Mouse (Mus musculus) ES-E14 (cell line): ENCODE data around the gene Fyn. TPM values are rescaled to one million over a fixed set of nuclear protein-coding genes. Genes with fewer than 3 reads are reported as not detected.

Source experiments
- DNase-seq: peaks from one replicate; pipeline ENCODE4 v3.0.0-alpha.2; 2013; ENCODE audit warnings: low read depth, low spot score
- H3K27ac ChIP-seq: 2 replicates; pipeline ENCODE4 v1.5.1; 2012; ENCODE audit warnings: low read depth, mild to moderate bottlenecking, low read length, moderate library complexity, mixed read lengths; ENCODE audit not compliant: poor library complexity, insufficient read depth, severe bottlenecking
- H3K36me3 ChIP-seq: 2 replicates; pipeline ENCODE4 v1.6.1; 2012; ENCODE audit warnings: mild to moderate bottlenecking, low read length, moderate library complexity, mixed read lengths; ENCODE audit not compliant: control insufficient read depth, poor library complexity, insufficient read depth, severe bottlenecking
- H3K4me1 ChIP-seq, 2 experiments: fragments of 150-350 bp in 1 of 2; sonication (generic) in 1 of 2; 2 replicates each; pipeline ENCODE4 v1.6.1; 2012; ENCODE audit warnings: low read length in 2 of 2, mild to moderate bottlenecking in 1 of 2, mixed read lengths in 1 of 2; ENCODE audit not compliant: control insufficient read depth in 2 of 2, insufficient read depth in 2 of 2, poor library complexity in 1 of 2
- H3K4me3 ChIP-seq, 2 experiments: fragments of 150-350 bp in 1 of 2; sonication (generic) in 1 of 2; 2 replicates each; pipeline ENCODE4 v1.5.1; 2012; ENCODE audit warnings: low read length in 2 of 2, low read depth in 1 of 2, mild to moderate bottlenecking in 1 of 2, mixed read lengths in 1 of 2; ENCODE audit not compliant: insufficient read depth in 1 of 2, poor library complexity in 1 of 2, severe bottlenecking in 1 of 2
- H3K9ac ChIP-seq: 2 replicates; pipeline ENCODE4 v1.6.1; 2012; ENCODE audit warnings: low read depth, mild to moderate bottlenecking, low read length, mixed read lengths; ENCODE audit not compliant: poor library complexity, insufficient read depth, severe bottlenecking
- H3K9me3 ChIP-seq: fragments of 150-350 bp; sonication (generic); 2 replicates; pipeline ENCODE4 v1.6.1; 2012; ENCODE audit warnings: low read depth, mild to moderate bottlenecking, low read length; ENCODE audit not compliant: control insufficient read depth, insufficient read depth
- CHD2 ChIP-seq: IDR thresholded peaks from 2 replicates; pipeline ENCODE4 v1.6.1; 2014; ENCODE audit warnings: mild to moderate bottlenecking, low read depth, low read length, inconsistent platforms
- HCFC1 ChIP-seq: IDR thresholded peaks from 2 replicates; pipeline ENCODE4 v1.6.1; 2012; ENCODE audit warnings: low read length, inconsistent platforms, borderline replicate concordance; ENCODE audit not compliant: insufficient read depth
- MAFK ChIP-seq: IDR thresholded peaks from 2 replicates; pipeline ENCODE4 v1.6.1; 2014; ENCODE audit warnings: mild to moderate bottlenecking, low read depth, low read length, inconsistent platforms; ENCODE audit not compliant: insufficient read depth
- ZC3H11A ChIP-seq: IDR thresholded peaks from 2 replicates; pipeline ENCODE4 v1.6.1; 2012; ENCODE audit warnings: low read depth, mild to moderate bottlenecking, inconsistent platforms, low read length, borderline replicate concordance
- ZNF384 ChIP-seq: IDR thresholded peaks from 2 replicates; pipeline ENCODE4 v1.6.1; 2012; ENCODE audit warnings: low read depth, low read length, inconsistent platforms
- in situ Hi-C, 2 experiments: fragments of 600-800 bp; cut with MboI; formaldehyde crosslinking; loops; one replicate each; pipeline ENCODE4 v1.15.1; 2025; ENCODE audit warnings: low sequenced_read_pairs in 2 of 2, inconsistent platforms in 1 of 2; ENCODE audit not compliant: unreplicated experiment in 2 of 2
- total RNA-seq: library from RNA; depleted of rRNA; stranded (reverse); fragments of 300-350 nt; gene quantifications from 2 replicates; pipeline ENCODE4 v1.2.3, GENCODE M21; 2012

Fyn gene
- total RNA-seq, 1 experiment, result 14.6 TPM

DNA sequence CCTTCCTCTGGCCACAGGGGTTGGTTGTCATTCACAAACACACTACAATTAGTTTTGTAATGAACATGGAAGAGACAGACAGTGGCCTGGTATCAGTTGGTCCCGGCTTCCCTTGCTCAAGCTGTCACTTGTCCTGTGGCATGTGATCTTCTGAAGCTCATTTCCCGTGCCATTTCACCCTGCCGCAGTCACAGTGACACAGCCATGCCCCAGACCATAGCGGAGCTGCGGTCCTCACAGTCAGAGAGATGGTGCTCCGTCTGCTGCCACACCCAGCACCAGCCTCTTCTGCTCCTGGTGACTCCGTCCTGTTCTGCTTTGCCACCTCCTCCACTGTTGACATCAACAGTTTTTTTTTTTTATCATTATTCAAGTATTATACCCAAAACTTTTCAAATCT, 49.7 kb downstream of the Fyn start:
- no peak overlapping the region for H3K27ac ChIP-seq
- TF ChIP-seq HCFC1, result no peak
- H3K9ac ChIP-seq, result no peak overlapping the region
- H3K4me1 ChIP-seq, result peaks cover 0 to 2% of the 10 kb centered on the region in 2 experiments; a peak in 2 of 4 replicates
- no peaks in the 10 kb centered on the region for H3K9me3 ChIP-seq
- no peak for DNase-seq
- in situ Hi-C loops, result no loop called here
- H3K4me3 ChIP-seq, result no peak overlapping the region
- no peaks in the 10 kb centered on the region; the same call in 1 of the 2 replicates for H3K36me3 ChIP-seq

DNA sequence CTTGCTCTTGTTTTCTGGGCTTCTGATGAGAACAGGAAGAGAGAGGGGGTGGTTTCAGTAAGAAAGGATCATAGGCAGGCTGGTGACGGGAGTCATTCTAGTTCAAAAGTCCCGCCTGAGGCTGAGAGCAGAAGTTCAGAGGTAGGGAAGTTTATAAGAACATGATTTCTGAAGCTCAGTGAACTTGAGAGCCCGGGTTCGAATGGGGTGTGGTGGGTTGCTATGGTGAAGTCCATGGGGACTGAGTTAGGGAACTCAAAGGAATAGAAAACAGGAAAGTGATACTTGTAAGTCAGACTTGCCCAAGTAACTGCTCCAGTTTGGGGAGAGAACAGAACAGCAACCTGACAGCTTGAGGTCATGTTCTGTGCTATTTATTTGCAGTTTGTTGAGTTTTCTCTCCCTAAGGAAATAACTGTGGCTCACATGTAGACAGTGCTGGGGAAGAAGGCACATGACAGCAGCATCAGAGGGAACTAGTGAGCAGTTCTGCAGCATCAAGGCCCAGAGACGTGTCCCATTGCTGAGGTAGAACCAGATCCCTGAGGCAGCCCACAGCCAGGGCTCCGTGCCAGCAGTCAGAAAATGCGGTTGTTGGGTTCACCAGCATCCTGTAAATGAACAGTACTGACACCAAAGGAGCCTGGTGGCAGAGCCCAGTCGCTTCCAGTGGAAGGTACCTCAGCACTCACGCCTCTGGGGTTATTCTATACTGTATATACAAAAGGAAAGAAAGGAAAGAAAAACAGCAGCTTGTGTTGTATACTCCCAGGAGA, 52.4 kb downstream of the Fyn start:
- Histone ChIP-seq H3K36me3 (no peaks in the 10 kb centered on the region), H3K27ac (no peak overlapping the region), H3K4me1 (no peaks in the 10 kb centered on the region; a peak in 2 of 4 replicates), H3K9me3 (no peaks in the 10 kb centered on the region), H3K4me3 (no peak overlapping the region), H3K9ac (no peak overlapping the region)
- DNase-seq, result no peak
- no peak for TF ChIP-seq ZNF384
- no peak for TF ChIP-seq ZC3H11A
- no peak for TF ChIP-seq CHD2
- in situ Hi-C loops, result no loop called here

DNA sequence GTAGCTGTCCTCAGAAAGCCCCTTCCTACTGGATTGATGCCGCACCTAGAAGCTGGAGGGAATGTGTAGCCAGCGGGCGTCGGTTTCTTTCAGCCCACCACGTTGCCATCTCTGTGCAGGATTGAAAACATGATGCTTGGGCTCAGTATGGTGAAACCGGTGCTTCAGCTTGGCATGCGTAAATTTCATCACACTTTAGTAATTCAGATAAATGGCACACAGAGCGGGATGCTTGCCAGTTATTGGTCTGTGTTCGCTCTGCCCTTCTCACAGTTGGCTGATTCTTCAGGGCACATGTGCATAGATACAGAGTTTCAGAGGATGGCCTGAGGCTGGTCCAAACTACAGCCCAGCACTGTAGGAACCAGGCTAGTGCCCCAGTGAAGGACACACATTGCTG, 53.1 kb downstream of the Fyn start:
- TF ChIP-seq ZNF384 (no peak), MAFK (no peak), CHD2 (no peak), HCFC1 (no peak), ZC3H11A (no peak)
- no peaks in the 10 kb centered on the region for H3K9me3 ChIP-seq
- in situ Hi-C loops, result no loop called here
- H3K27ac ChIP-seq, result no peak overlapping the region
- no peak overlapping the region for H3K4me3 ChIP-seq
- no peak overlapping the region for H3K9ac ChIP-seq
- DNase-seq, result no peak
- H3K36me3 ChIP-seq, result no peaks in the 10 kb centered on the region
- H3K4me1 ChIP-seq, result no peaks in the 10 kb centered on the region; a peak in 1 of 4 replicates

DNA sequence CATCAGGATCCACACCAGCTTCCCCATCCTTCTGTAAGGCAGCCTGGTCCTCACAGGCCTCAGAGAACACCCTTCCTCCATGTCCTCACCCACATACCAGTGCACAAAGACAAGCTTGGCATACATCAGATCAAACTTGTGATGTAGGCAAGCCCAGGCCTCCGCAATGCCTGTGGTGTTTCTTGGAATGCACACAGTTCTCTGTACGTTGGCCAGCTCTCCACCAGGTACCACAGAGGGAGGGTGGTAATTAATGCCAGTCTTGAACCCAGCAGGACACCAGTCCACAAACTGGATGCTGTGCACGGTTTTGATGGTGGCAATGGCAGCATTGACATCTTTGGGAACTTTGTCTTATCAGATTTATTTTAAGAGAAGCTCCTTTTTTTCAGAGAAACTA, 56.0 kb downstream of the Fyn start:
- TF ChIP-seq CHD2, result no peak
- no peak for TF ChIP-seq ZNF384
- TF ChIP-seq HCFC1, result no peak
- no peak for TF ChIP-seq ZC3H11A
- no peak for TF ChIP-seq MAFK
- H3K4me1 ChIP-seq, result peaks cover 0 to 2% of the 10 kb centered on the region in 2 experiments; a peak in 1 of 4 replicates
- in situ Hi-C loops, result no loop called here

DNA sequence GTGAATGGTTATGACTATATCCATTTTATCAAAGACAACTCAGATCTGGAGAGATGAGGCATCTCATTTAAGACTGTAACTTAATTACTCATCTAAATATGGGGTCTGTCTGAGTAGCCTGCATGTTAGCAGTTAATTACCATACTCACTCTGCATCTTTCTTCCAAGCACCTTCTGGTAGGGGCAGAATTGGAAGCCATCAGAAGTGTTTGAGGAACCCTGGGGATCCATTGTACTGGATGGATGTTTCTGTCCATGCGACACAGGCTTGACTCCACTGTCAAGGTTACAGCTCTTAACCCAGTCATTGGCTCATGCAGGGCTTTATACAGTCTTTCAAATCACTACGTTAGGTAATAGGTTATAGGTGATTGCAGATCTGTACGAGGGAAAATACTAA, 57.4 kb downstream of the Fyn start:
- in situ Hi-C loops, result no loop called here
- Histone ChIP-seq H3K4me3 (no peak overlapping the region), H3K27ac (no peak overlapping the region), H3K36me3 (no peaks in the 10 kb centered on the region), H3K4me1 (0 out of 4 replicates have a peak, but pooled peaks cover 0 to 2% of the 10 kb centered on the region in 2 experiments), H3K9me3 (no peaks in the 10 kb centered on the region), H3K9ac (no peak overlapping the region)
- TF ChIP-seq MAFK, result no peak
- TF ChIP-seq ZNF384, result no peak
- peak; percentile 11 for DNase-seq

More for the DNA sequence above, 56.0 kb downstream of the Fyn start:
- no peaks in the 10 kb centered on the region for H3K36me3 ChIP-seq
- no peaks in the 10 kb centered on the region for H3K9me3 ChIP-seq
- no peak overlapping the region for H3K9ac ChIP-seq
- H3K4me3 ChIP-seq, result no peak overlapping the region
- no peak for DNase-seq
- H3K27ac ChIP-seq, result no peak overlapping the region
